Mouse (Mus musculus) adrenal gland, postnatal 14 days (tissue): ENCODE results near the gene Chac1. TPM values are rescaled to one million over a fixed set of nuclear protein-coding genes. Genes with fewer than 3 reads are reported as not detected.

Source experiments
- DNase-seq: peaks from one replicate; pipeline ENCODE4 v3.0.0; 2021; ENCODE audit warnings: mixed read lengths
- total RNA-seq: library from RNA; stranded (reverse); gene quantifications from 2 replicates; pipeline ENCODE4 v1.2.3, GENCODE M21; 2021

The Chac1 gene
- total RNA-seq, 1 experiment from 2014 or later, result 6.2 TPM

GRCm38 (mm10) chr2:119327942-119328526 lies 23.0 kb upstream of the Chac1 start:
- DNase-seq, result no peak

GRCm38 (mm10) chr2:119328546-119328945 lies 22.5 kb upstream of the Chac1 start:
- DNase-seq, result no peak

- DNase-seq, result no peak
These were observed 21.8 kb upstream of the Chac1 start for GRCm38 (mm10) chr2:119329123-119329817.

GRCm38 (mm10) chr2:119330795-119331194 lies 20.2 kb upstream of the Chac1 start:
- DNase-seq, result no peak

GRCm38 (mm10) chr2:119332177-119332661 lies 18.8 kb upstream of the Chac1 start:
- DNase-seq, result no peak

GRCm38 (mm10) chr2:119334135-119334534 lies 16.9 kb upstream of the Chac1 start:
- DNase-seq, result no peak

GRCm38 (mm10) chr2:119334964-119335525 lies 16.0 kb upstream of the Chac1 start:
- DNase-seq, result no peak

- DNase-seq, result no peak
These were observed 15.5 kb upstream of the Chac1 start for GRCm38 (mm10) chr2:119335535-119335934.

GRCm38 (mm10) chr2:119336002-119336401 lies 15.0 kb upstream of the Chac1 start:
- DNase-seq, result no peak

- peak; percentile 41 for DNase-seq
These were observed 14.6 kb upstream of the Chac1 start for GRCm38 (mm10) chr2:119336470-119336869.

- peak; percentile 95 for DNase-seq
These were observed 13.4 kb upstream of the Chac1 start for GRCm38 (mm10) chr2:119337425-119338265.

GRCm38 (mm10) chr2:119344537-119345138 lies 6.4 kb upstream of the Chac1 start:
- no peak for DNase-seq

GRCm38 (mm10) chr2:119353707-119354106 lies 2.7 kb downstream of the Chac1 start:
- DNase-seq, result no peak

GRCm38 (mm10) chr2:119355089-119355488 lies 4.1 kb downstream of the Chac1 start:
- peak; percentile 68 for DNase-seq

GRCm38 (mm10) chr2:119355651-119356050 lies 4.6 kb downstream of the Chac1 start:
- DNase-seq, result peak; percentile 67

GRCm38 (mm10) chr2:119356310-119356709 lies 5.3 kb downstream of the Chac1 start:
- no peak for DNase-seq

- DNase-seq, result no peak
These were observed 5.8 kb downstream of the Chac1 start for GRCm38 (mm10) chr2:119356805-119357204.

- no peak for DNase-seq
These were observed 7.2 kb downstream of the Chac1 start for GRCm38 (mm10) chr2:119358249-119358648.

GRCm38 (mm10) chr2:119359721-119360291 lies 8.8 kb downstream of the Chac1 start:
- DNase-seq, result no peak

- no peak for DNase-seq
These were observed 13.9 kb downstream of the Chac1 start for GRCm38 (mm10) chr2:119364969-119365368.

- no peak for DNase-seq
These were observed 16.3 kb downstream of the Chac1 start for GRCm38 (mm10) chr2:119367346-119367745.

- DNase-seq, result peak; percentile 82
These were observed 19.1 kb downstream of the Chac1 start for GRCm38 (mm10) chr2:119370116-119370515.
